Mouse (Mus musculus) embryonic facial prominence, embryonic 11.5 days (tissue): ENCODE measurements at regions not wholly inside any gene's neighbourhood (a gene's known extent, or its start where the extent isn't known, plus 50 kb on each side); places are given as distances from the start of the nearest gene placed in this dataset.

Source experiments
- ATAC-seq: fragments of 200-750 bp; cut with Nextera tagmentation; replicated peaks from 2 replicates; pipeline ENCODE4 v1.8.0; 2017; ENCODE audit warnings: low read depth; ENCODE audit not compliant: insufficient number of reproducible peaks, low FRiP score, low TSS enrichment
- DNase-seq: peaks from one replicate; pipeline ENCODE4 v3.0.0-alpha.2; 2015; ENCODE audit warnings: low spot score
- H3K27ac ChIP-seq: fragments of 300-500 bp; sonication (generic); replicated peaks from 2 replicates; pipeline ENCODE4 v1.5.1; 2014; ENCODE audit warnings: mild to moderate bottlenecking, low read depth, low read length, control low read depth
- H3K27me3 ChIP-seq: fragments of 300-500 bp; sonication (generic); 2 replicates; pipeline ENCODE4 v1.6.1; 2014; ENCODE audit warnings: mild to moderate bottlenecking, low read length, moderate library complexity, mixed read lengths; ENCODE audit not compliant: control insufficient read depth, insufficient read depth
- H3K36me3 ChIP-seq: fragments of 300-500 bp; sonication (generic); replicated peaks from 2 replicates; pipeline ENCODE4 v1.6.1; 2014; ENCODE audit warnings: low read depth, mild to moderate bottlenecking, low read length, moderate library complexity, mixed read lengths; ENCODE audit not compliant: control insufficient read depth, insufficient read depth
- H3K4me1 ChIP-seq: fragments of 300-500 bp; sonication (generic); 2 replicates; pipeline ENCODE4 v1.6.1; 2014; ENCODE audit warnings: low read length, mixed read lengths; ENCODE audit not compliant: control insufficient read depth, insufficient read depth
- H3K4me2 ChIP-seq: fragments of 300-500 bp; sonication (generic); 2 replicates; pipeline ENCODE4 v1.6.1; 2014; ENCODE audit warnings: low read depth, mild to moderate bottlenecking, control low read depth, low read length, moderate library complexity
- H3K4me3 ChIP-seq: fragments of 300-500 bp; sonication (generic); 2 replicates; pipeline ENCODE4 v1.5.1; 2014; ENCODE audit warnings: low read depth, low read length, control low read depth
- H3K9ac ChIP-seq: fragments of 300-500 bp; sonication (generic); replicated peaks from 2 replicates; pipeline ENCODE4 v1.6.1; 2014; ENCODE audit warnings: mild to moderate bottlenecking, control low read depth, low read length
- H3K9me3 ChIP-seq: fragments of 300-500 bp; sonication (generic); replicated peaks from 2 replicates; pipeline ENCODE4 v1.6.1; 2016; ENCODE audit warnings: mild to moderate bottlenecking, low read length, inconsistent platforms, mixed read lengths; ENCODE audit not compliant: control insufficient read depth
- WGBS: fragments of 180-500 bp; shearing (Covaris S2); extraction: QIAGEN DNeasy Blood & Tissue Kit; methylation state at CpG from one replicate; pipeline ENCODE4 v1.1.7; 2014; 5-methylcytosine and 5-hydroxymethylcytosine counted together

DNA sequence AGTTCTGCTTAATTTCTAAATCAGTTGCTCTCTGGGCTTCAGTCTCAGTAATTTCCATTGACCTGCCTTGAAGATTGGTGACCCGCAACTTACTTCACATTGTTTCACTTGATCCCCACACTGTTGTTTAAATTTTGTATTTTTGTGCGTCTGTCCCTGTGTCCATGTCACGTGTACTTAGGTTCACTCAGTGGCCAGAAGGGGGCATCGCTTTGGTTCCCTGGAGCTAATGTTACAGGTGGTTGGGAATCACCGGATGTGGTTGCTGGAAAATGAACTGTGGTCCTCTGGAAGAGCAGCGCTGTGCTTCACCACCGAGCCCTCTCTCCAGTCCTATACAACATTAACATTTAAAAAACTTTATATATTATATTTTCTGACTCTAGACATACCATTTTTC, 397.8 kb downstream of the Klf5 start:
- H3K36me3 ChIP-seq, result no peaks in the 10 kb centered on the region
- H3K27me3 ChIP-seq, result no peaks in the 10 kb centered on the region
- H3K4me2 ChIP-seq, result no peak overlapping the region
- ATAC-seq, result no peak
- H3K4me1 ChIP-seq, result no peaks in the 10 kb centered on the region
- no peak overlapping the region for H3K27ac ChIP-seq
- WGBS, result 90% methylated on average over 7 of the region's 7 CpGs
- no peak for DNase-seq
- no peak overlapping the region for H3K9ac ChIP-seq
- no peaks in the 10 kb centered on the region for H3K9me3 ChIP-seq
- no peak overlapping the region for H3K4me3 ChIP-seq

DNA sequence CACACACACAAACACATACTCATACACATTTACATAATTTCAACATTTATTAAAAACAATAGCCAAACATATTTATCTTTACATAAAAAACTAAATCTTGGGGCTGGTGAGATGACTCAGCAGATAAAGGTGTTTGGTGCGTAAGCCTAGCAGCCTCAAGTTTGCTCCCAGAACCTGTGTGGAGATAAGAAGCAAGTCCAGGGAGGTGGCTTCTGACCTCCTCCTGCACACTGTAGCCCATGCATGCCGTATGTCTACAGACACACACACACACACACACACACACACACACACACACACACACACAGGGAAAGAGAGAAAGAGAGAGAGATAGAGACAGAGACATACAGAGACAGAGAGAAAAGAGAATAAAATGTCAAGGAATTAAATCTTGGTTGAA, 401.1 kb downstream of the Klf5 start:
- H3K9me3 ChIP-seq, result no peaks in the 10 kb centered on the region
- H3K36me3 ChIP-seq, result no peaks in the 10 kb centered on the region
- H3K4me1 ChIP-seq, result no peaks in the 10 kb centered on the region
- H3K4me2 ChIP-seq, result no peak overlapping the region
- H3K4me3 ChIP-seq, result no peak overlapping the region
- 81% methylated on average over 2 of the region's 2 CpGs for WGBS
- no peak overlapping the region for H3K27ac ChIP-seq
- H3K9ac ChIP-seq, result no peak overlapping the region
- no peak for DNase-seq
- no peaks in the 10 kb centered on the region for H3K27me3 ChIP-seq
- ATAC-seq, result no peak

DNA sequence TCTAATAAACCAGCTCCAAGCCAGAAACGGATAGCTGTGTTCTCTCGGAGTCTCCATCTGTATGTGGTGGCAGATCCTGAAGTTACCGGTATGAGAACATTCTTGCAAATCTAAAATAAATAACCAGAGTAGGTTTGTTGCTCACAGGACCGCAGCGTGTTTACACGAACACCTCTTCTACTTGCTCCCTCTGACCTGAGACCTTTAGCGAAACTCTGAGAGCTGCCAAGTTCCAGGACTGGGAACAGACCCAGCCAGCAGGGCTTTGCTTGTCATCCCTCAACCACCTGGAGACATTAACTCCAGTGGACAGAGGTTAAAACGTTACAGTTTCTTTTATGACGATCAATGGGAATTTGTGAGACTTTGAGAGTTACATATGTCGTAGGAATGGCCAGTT, 407.5 kb downstream of the Klf5 start:
- no peaks in the 10 kb centered on the region for H3K9me3 ChIP-seq
- no peak overlapping the region for H3K9ac ChIP-seq
- H3K4me2 ChIP-seq, result no peak overlapping the region
- H3K4me1 ChIP-seq, result no peaks in the 10 kb centered on the region
- no peak for ATAC-seq
- H3K4me3 ChIP-seq, result no peak overlapping the region
- no peaks in the 10 kb centered on the region for H3K36me3 ChIP-seq
- DNase-seq, result no peak
- 80% methylated on average over 10 of the region's 10 CpGs for WGBS
- no peaks in the 10 kb centered on the region for H3K27me3 ChIP-seq
- no peak overlapping the region for H3K27ac ChIP-seq

DNA sequence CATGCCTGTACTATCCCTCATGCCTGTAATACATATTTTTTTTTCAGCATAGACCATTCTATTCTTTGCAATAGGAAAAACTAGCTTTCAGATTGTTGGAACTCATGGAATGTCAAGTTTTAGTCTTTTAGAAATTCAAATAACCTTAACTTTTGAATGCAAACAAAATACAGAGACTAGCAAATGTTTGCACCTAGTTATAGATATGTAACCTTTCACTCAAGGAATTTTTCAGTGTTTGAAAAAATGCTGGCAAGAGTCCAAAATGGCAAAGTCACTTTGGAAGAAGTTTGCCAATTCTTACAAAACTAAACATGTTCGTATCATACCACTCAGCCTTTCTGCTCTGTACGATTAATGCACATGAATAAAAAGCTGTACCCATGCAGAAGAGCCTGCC, 409.6 kb downstream of the Klf5 start:
- WGBS, result 89% methylated on average over 2 of the region's 2 CpGs
- H3K27me3 ChIP-seq, result no peaks in the 10 kb centered on the region
- no peaks in the 10 kb centered on the region for H3K36me3 ChIP-seq
- ATAC-seq (no peak), DNase-seq (no peak)
- no peaks in the 10 kb centered on the region for H3K4me1 ChIP-seq
- H3K9ac ChIP-seq, result no peak overlapping the region
- no peaks in the 10 kb centered on the region for H3K9me3 ChIP-seq
- H3K4me3 ChIP-seq, result no peak overlapping the region
- H3K4me2 ChIP-seq, result no peak overlapping the region
- no peak overlapping the region for H3K27ac ChIP-seq

DNA sequence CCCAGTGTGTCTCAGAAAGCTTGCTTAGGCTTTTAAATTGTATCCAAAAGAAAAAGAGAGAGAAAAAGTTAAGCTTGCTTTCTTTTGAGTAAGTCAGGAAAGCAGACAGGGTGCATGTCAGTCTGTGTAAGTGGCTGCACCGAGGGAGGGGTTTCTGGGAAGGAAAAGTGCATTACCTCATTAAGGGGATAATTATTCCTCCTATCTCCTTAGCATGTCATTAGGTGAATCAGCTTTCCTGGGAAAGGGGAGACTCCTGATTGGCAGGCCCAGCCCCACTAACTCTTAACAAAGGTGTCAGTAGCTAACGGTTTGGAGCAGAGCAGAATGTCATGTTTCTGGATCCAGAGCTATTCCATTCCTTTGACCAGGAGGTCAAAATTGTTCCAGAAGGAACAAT, 411.3 kb downstream of the Klf5 start:
- no peak overlapping the region for H3K27ac ChIP-seq
- no peaks in the 10 kb centered on the region for H3K36me3 ChIP-seq
- H3K4me1 ChIP-seq, result no peaks in the 10 kb centered on the region
- no peak overlapping the region for H3K9ac ChIP-seq
- H3K27me3 ChIP-seq, result no peaks in the 10 kb centered on the region
- DNase-seq (no peak), ATAC-seq (no peak)
- H3K4me3 ChIP-seq, result no peak overlapping the region
- no peaks in the 10 kb centered on the region for H3K9me3 ChIP-seq
- WGBS, result 35% methylated on average over 2 of the region's 2 CpGs
- no peak overlapping the region for H3K4me2 ChIP-seq

DNA sequence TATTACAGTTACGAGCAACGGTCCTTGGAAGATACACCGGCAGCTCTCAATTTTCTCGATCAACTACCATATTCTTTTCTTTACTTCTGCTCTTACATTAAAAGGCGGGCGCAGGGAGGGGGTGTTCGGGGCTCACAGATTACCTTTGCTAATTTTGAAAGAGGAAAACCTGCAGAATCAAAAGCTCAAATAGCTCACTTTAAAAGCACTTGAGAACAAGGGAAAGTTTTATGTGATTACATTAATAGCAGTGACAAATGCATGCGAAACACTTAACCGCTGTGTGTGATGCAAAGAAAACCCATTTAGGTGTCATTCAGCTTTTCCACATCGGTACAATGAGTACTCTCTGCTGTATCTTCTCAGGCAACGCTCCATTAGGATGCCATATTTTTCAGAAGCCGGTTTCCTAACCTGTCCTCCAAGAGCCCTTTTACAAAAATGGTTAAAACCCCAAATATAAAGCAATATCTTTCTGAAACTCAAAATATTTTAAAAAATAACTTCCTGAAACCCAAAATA, 412.2 kb downstream of the Klf5 start:
- Histone ChIP-seq H3K27ac (no peak overlapping the region), H3K4me2 (no peak overlapping the region), H3K27me3 (no peaks in the 10 kb centered on the region), H3K9ac (no peak overlapping the region), H3K4me1 (no peaks in the 10 kb centered on the region), H3K9me3 (no peaks in the 10 kb centered on the region), H3K4me3 (no peak overlapping the region), H3K36me3 (no peaks in the 10 kb centered on the region)
- ATAC-seq (no peak), DNase-seq (no peak)
- WGBS, result 92% methylated on average over 12 of the region's 12 CpGs

DNA sequence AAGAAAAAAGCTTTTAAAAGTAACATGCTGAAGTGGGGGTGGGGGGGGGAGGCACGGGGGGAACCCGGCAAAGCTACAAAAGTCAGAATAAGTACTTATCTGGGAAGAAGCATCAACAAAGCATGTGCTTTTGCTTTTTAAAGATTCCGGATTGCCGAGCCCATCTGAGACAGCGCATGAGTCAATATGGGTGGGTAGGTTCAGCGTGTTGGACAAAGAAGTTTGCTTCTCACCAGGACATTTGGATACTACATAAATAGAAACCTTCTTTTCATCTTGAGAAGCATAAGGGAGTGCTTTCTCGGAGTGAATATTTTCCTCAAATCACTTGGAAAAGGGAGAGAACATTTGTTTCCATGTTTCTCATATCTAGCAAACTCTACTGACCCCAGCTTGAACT, 414.1 kb downstream of the Klf5 start:
- WGBS, result 85% methylated on average over 7 of the region's 7 CpGs
- no peaks in the 10 kb centered on the region for H3K27me3 ChIP-seq
- H3K27ac ChIP-seq, result no peak overlapping the region
- H3K4me2 ChIP-seq, result no peak overlapping the region
- H3K4me3 ChIP-seq, result no peak overlapping the region
- DNase-seq (no peak), ATAC-seq (no peak)
- no peak overlapping the region for H3K9ac ChIP-seq
- no peaks in the 10 kb centered on the region for H3K36me3 ChIP-seq
- H3K4me1 ChIP-seq, result no peaks in the 10 kb centered on the region
- H3K9me3 ChIP-seq, result no peaks in the 10 kb centered on the region

DNA sequence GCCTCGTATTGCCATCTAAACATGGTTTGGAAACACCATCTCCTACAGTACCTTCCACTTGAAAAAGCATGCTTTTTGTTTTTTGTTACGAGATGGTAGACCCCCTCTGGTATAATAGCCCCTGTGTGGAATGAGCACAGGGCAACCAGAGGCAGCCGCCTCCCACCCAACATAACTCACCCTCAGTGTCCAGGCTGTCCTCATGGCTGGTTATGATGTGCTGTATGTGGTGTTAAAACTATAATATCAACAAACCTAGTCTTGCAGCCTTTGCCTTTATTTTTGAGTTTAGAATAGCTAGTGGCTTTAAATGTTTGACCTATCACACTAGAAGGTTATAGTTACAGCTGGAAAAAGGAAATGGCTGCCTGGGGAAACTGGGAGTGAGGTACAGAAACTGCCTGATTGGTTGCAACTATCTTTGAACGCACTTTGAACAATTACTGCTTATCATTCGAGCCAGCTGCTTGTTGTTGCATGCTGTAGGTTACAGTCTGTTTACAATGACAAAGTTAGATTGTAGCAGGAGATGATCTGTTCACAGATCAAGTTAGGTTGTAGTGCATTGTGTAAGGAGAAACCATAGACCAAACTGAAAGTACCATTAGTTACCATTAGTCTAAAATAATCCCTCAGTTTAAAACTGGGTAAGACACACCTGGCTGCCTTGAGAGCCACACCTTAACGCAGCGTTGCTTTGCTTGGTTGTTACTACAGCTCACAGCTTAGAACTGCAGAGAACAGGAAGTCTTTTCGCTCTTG, 414.8 kb downstream of the Klf5 start:
- 85% methylated on average over 8 of the region's 8 CpGs for WGBS
- no peaks in the 10 kb centered on the region for H3K36me3 ChIP-seq
- no peak for DNase-seq
- H3K4me2 ChIP-seq, result no peak overlapping the region
- H3K27ac ChIP-seq, result no peak overlapping the region
- H3K9ac ChIP-seq, result no peak overlapping the region
- H3K4me1 ChIP-seq, result no peaks in the 10 kb centered on the region
- ATAC-seq, result no peak
- no peak overlapping the region for H3K4me3 ChIP-seq
- H3K27me3 ChIP-seq, result no peaks in the 10 kb centered on the region
- no peaks in the 10 kb centered on the region for H3K9me3 ChIP-seq
